Mouse (Mus musculus): Measurements from ENCODE around the gene Nt5dc3. TPM values are rescaled to one million over a fixed set of nuclear protein-coding genes. Genes with fewer than 3 reads are reported as not detected.

Nt5dc3 gene
- polyA plus RNA-seq, 1 experiment: 15.4 TPM

DNA sequence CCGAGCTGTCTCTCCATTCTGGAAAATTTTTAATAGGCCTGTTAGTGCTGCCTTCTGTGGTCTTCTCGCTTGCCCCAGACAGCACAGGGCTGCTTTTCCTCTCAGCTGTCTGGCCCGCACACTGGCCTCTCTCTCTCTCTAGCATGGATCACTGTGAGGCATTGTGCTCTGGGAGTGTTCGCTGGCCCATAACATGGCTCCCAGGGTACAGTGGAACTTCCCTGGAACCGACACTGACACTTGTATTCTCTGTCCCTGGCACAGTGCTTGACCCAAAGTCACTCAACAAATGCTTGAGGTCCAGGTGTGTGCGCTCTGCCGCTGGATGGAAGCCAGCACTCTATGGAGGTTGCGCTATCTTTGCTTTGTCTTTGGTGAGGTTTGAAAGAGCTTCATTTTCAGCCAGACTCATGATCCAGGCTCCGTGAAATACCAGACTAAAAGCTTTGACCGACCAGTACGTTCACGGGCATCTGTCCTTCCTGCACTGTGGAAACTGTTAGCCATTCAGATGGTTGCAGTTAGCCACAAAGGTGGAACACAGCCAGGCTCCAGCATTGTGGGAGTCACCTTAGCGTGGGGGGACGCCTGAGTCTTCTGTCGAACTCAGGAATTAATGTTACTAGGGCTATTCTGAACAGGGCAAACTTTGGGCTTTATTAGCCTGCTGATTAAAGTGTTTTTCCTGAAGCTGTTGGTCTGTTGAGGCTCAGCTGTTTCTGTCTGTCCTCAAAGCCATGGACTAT lies 29.4 kb downstream of the Nt5dc3 start:
- H3K27ac ChIP-seq (ENCODE audit: insufficient read depth, low read length): no peak overlapping the region
- TF ChIP-seq CTCF (IDR thresholded peaks at IDR 0.05; ENCODE audit: borderline replicate concordance, insufficient read depth, low read length) (no peak), POLR2A (IDR thresholded peaks at IDR 0.05; ENCODE audit: low read depth, low read length) (no peak)

DNA sequence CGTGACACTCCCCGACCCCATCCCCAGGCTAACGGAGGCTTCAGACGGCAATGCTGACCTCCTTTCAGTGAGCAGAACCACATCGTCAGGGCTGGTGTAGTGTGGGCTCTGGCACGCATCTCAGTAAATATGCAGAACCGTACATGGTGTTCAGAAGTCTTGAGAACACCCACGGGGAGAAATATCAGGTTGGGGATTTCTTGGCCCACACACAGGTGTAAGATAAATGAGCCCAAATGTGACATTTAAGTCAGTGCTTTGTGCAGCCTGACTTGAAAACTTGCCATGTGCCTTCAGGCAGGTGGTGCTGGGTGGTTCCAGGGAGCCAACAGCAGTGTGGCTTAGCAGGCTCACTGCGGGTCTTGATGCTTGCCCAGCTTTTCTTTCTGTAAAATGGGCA lies 31.2 kb downstream of the Nt5dc3 start:
- Histone ChIP-seq H3K4me1 (ENCODE audit: control insufficient read depth, insufficient read depth, low read length) (no peaks in the 10 kb centered on the region), H3K27ac (ENCODE audit: insufficient read depth, low read length) (no peak overlapping the region), H3K4me3 (ENCODE audit: insufficient read depth, low read length) (no peak overlapping the region)
- TF ChIP-seq CTCF (IDR thresholded peaks at IDR 0.05; ENCODE audit: borderline replicate concordance, insufficient read depth, low read length) (no peak), POLR2A (IDR thresholded peaks at IDR 0.05; ENCODE audit: low read depth, low read length) (no peak)

More for the DNA sequence above, 29.4 kb downstream of the Nt5dc3 start:
- H3K4me1 ChIP-seq (ENCODE audit: control insufficient read depth, insufficient read depth, low read length): no peaks in the 10 kb centered on the region
- H3K4me3 ChIP-seq (ENCODE audit: insufficient read depth, low read length): no peak overlapping the region

- Histone ChIP-seq H3K4me3 (ENCODE audit: insufficient read depth, low read length) (no peak overlapping the region), H3K27ac (ENCODE audit: insufficient read depth, low read length) (no peak overlapping the region), H3K4me1 (ENCODE audit: control insufficient read depth, insufficient read depth, low read length) (no peaks in the 10 kb centered on the region)
- TF ChIP-seq POLR2A (IDR thresholded peaks at IDR 0.05; ENCODE audit: low read depth, low read length) (no peak), CTCF (IDR thresholded peaks at IDR 0.05; ENCODE audit: borderline replicate concordance, insufficient read depth, low read length) (no peak)
Measured at GRCm38 (mm10) chr10:86810612-86811011, 31.8 kb downstream of the Nt5dc3 start.

- H3K4me3 ChIP-seq (ENCODE audit: insufficient read depth, low read length): no peak overlapping the region
- H3K4me1 ChIP-seq (ENCODE audit: control insufficient read depth, insufficient read depth, low read length): no peaks in the 10 kb centered on the region
- no peak overlapping the region for H3K27ac ChIP-seq (ENCODE audit: insufficient read depth, low read length)
- TF ChIP-seq CTCF (IDR thresholded peaks at IDR 0.05; ENCODE audit: borderline replicate concordance, insufficient read depth, low read length) (no peak), POLR2A (IDR thresholded peaks at IDR 0.05; ENCODE audit: low read depth, low read length) (no peak)
Measured at GRCm38 (mm10) chr10:86814292-86815131, 35.7 kb downstream of the Nt5dc3 start.

DNA sequence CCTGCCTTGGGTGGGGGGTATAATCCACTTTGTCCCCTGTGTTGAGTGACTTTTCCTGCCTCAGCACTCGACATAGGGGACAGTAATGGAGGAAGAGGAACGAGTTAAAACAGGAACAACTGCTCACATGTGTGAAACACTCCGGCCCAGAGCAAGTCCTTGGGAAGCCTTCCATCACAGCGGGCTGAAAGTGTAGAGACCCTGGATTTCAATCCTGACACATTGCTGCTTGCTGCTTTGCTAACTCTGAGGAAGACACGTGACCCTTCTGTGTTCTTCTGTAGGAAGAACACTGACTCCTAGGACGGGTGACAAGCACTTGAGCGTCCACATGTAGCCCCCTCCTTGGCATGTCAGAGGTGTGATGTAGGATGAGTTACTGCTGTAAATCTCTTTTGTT lies 36.3 kb downstream of the Nt5dc3 start:
- no peaks in the 10 kb centered on the region for H3K4me1 ChIP-seq (ENCODE audit: control insufficient read depth, insufficient read depth, low read length)
- no peak overlapping the region for H3K27ac ChIP-seq (ENCODE audit: insufficient read depth, low read length)
- no peak overlapping the region for H3K4me3 ChIP-seq (ENCODE audit: insufficient read depth, low read length)
- TF ChIP-seq POLR2A (IDR thresholded peaks at IDR 0.05; ENCODE audit: low read depth, low read length) (no peak), CTCF (IDR thresholded peaks at IDR 0.05; ENCODE audit: borderline replicate concordance, insufficient read depth, low read length) (no peak)

- TF ChIP-seq POLR2A (IDR thresholded peaks at IDR 0.05; ENCODE audit: low read depth, low read length) (no peak), CTCF (IDR thresholded peaks at IDR 0.05; ENCODE audit: borderline replicate concordance, insufficient read depth, low read length) (no peak)
- Histone ChIP-seq H3K4me1 (ENCODE audit: control insufficient read depth, insufficient read depth, low read length) (no peaks in the 10 kb centered on the region), H3K27ac (ENCODE audit: insufficient read depth, low read length) (no peak overlapping the region), H3K4me3 (ENCODE audit: insufficient read depth, low read length) (no peak overlapping the region)
Measured at GRCm38 (mm10) chr10:86819649-86820165, 40.9 kb downstream of the Nt5dc3 start.

DNA sequence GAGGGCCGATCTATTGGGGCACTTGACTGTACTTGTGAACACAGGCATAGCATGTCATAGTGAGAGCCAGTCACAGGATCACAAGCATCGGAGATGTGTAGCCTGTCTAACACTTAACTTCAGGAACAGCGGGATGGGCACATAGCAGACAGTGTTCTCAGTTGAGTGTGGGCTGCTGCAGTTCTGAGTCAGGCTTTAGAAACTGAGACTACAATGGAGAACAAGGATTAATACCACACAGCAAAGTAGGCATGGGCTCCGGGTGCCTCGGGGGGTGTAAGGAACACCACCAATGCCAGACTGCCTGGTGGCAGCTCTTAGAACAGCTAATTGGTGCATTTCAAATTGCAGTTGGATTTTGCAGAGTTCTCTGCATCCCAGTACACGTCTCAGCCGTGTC lies 42.2 kb downstream of the Nt5dc3 start:
- H3K4me1 ChIP-seq (ENCODE audit: control insufficient read depth, insufficient read depth, low read length): no peaks in the 10 kb centered on the region
- no peak overlapping the region for H3K4me3 ChIP-seq (ENCODE audit: insufficient read depth, low read length)
- no peak overlapping the region for H3K27ac ChIP-seq (ENCODE audit: insufficient read depth, low read length)
- TF ChIP-seq POLR2A (IDR thresholded peaks at IDR 0.05; ENCODE audit: low read depth, low read length): no peak

DNA sequence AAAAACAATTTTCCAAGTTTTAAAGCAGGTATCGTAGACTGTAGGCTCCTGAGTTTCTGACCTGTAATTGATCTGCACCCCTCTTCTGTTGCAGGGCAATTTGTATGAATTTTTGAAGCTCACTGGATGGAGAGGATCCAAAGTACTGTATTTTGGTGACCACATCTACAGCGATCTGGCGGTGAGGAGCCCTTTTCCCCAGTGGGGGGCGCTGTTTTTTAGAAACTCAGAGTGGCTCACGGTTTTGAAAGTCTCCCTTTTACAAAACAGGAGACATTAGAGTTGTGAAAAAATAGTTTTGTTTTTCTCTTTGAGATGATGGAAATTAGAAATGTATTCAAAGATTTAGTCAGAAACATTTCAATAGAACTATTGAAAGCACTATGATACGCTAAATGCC lies 45.3 kb downstream of the Nt5dc3 start:
- no peak for TF ChIP-seq CTCF (IDR thresholded peaks at IDR 0.05; ENCODE audit: borderline replicate concordance, insufficient read depth, low read length)
- TF ChIP-seq POLR2A (IDR thresholded peaks at IDR 0.05; ENCODE audit: low read depth, low read length): no peak
- H3K4me1 ChIP-seq (ENCODE audit: control insufficient read depth, insufficient read depth, low read length): no peaks in the 10 kb centered on the region
- no peak overlapping the region for H3K4me3 ChIP-seq (ENCODE audit: insufficient read depth, low read length)
- no peak overlapping the region for H3K27ac ChIP-seq (ENCODE audit: insufficient read depth, low read length)

DNA sequence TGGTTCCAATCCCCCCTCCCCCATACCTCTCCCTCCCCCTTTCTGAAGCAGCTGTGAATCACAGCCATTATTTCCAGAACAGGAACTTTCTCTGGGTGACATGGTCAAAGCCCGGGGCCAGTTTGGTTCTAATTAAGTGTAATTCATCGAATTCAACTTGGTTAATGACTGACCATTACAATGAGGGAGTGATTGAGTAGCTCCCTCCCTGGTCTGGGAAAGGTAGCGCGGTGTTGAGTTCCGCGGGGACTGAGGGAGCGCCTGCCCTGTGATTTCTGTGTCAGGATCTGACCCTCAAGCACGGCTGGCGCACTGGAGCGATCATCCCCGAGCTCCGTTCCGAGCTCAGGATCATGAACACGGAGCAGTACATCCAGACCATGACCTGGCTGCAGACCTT lies 46.1 kb downstream of the Nt5dc3 start:
- Histone ChIP-seq H3K4me3 (ENCODE audit: insufficient read depth, low read length) (no peak overlapping the region), H3K27ac (ENCODE audit: insufficient read depth, low read length) (no peak overlapping the region), H3K4me1 (ENCODE audit: control insufficient read depth, insufficient read depth, low read length) (no peaks in the 10 kb centered on the region)
- no peak for TF ChIP-seq CTCF (IDR thresholded peaks at IDR 0.05; ENCODE audit: borderline replicate concordance, insufficient read depth, low read length)
- TF ChIP-seq POLR2A (IDR thresholded peaks at IDR 0.05; ENCODE audit: low read depth, low read length): no peak

Measured in embryonic fibroblast, embryonic 13.5 days (primary cell).